Mouse (Mus musculus) intestine, embryonic 15.5 days (tissue): Measurements from ENCODE around the gene Plekhb2. TPM values are rescaled to one million over a fixed set of nuclear protein-coding genes. Genes with fewer than 3 reads are reported as not detected.
A peak's percentile ranks its signal among the peaks of the same experiment; 100 is the strongest.

Experiments used
- ATAC-seq: fragments of 200-750 bp; cut with Nextera tagmentation; 2 replicates; pipeline ENCODE4 v1.8.0; 2017; ENCODE audit warnings: moderate TSS enrichment, moderate library complexity
- H3K27ac ChIP-seq: fragments of 300-500 bp; sonication (generic); 2 replicates; pipeline ENCODE4 v1.5.1; 2015; ENCODE audit warnings: mild to moderate bottlenecking, inconsistent platforms
- H3K27me3 ChIP-seq: fragments of 300-500 bp; sonication (generic); replicated peaks from 2 replicates; pipeline ENCODE4 v1.6.1; 2015; ENCODE audit warnings: inconsistent platforms
- H3K36me3 ChIP-seq: fragments of 300-500 bp; sonication (generic); 2 replicates; pipeline ENCODE4 v1.6.1; 2015; ENCODE audit warnings: inconsistent platforms
- H3K4me1 ChIP-seq: fragments of 300-500 bp; sonication (generic); replicated peaks from 2 replicates; pipeline ENCODE4 v1.6.1; 2015; ENCODE audit warnings: inconsistent platforms
- H3K4me2 ChIP-seq: fragments of 300-500 bp; sonication (generic); replicated peaks from 2 replicates; pipeline ENCODE4 v1.6.1; 2015; ENCODE audit warnings: mild to moderate bottlenecking, inconsistent platforms
- H3K4me3 ChIP-seq: fragments of 300-500 bp; sonication (generic); replicated peaks from 2 replicates; pipeline ENCODE4 v1.5.1; 2015; ENCODE audit warnings: inconsistent platforms
- H3K9ac ChIP-seq: fragments of 300-500 bp; sonication (generic); 2 replicates; pipeline ENCODE4 v1.6.1; 2015; ENCODE audit warnings: inconsistent platforms
- H3K9me3 ChIP-seq: fragments of 300-500 bp; sonication (generic); 2 replicates; pipeline ENCODE4 v1.6.1; 2016; ENCODE audit warnings: inconsistent platforms
- WGBS: fragments of 180-500 bp; shearing (Covaris S2); methylation state at CpG from one replicate; pipeline ENCODE4 v1.1.7; 2015; 5-methylcytosine and 5-hydroxymethylcytosine counted together
- polyA plus RNA-seq: library from polyadenylated mRNA; unstranded; fragments of >200 nt; fragmentation: Nextera tagmentation; extraction: Ambion mirVana; gene quantifications from 2 replicates; pipeline ENCODE4 v1.2.1, GENCODE M21; 2015

Plekhb2 gene
- polyA plus RNA-seq, 1 experiment from 2014 or later, result 78.3 TPM

DNA sequence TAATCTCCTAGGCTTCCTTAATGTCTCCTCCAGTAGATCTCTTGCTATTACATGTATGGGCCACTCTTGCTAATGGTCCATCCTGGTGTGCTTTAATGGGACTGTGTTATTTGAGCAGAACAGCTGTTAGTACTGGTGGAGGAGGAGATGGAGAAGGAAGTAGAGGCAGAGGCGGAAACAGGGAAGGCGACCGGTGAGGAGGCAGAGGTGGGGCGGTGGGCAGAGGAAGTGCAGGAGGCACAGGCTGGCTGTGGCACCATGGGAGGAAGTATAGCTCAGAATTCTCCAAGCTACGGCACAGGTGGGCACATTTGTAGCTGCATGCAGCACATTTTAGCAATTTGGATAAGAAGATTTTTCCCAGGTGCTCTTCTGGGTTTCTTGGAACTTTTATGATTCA lies 23.8 kb downstream of the Plekhb2 start:
- no peak overlapping the region for H3K4me2 ChIP-seq
- H3K27me3 ChIP-seq, result no peaks in the 10 kb centered on the region
- ATAC-seq, result no peak
- peaks cover 8% of the 10 kb centered on the region for H3K36me3 ChIP-seq
- H3K27ac ChIP-seq, result no peak overlapping the region
- H3K4me3 ChIP-seq, result no peak overlapping the region
- H3K4me1 ChIP-seq, result no peaks in the 10 kb centered on the region
- no peak overlapping the region for H3K9ac ChIP-seq
- 75% methylated on average over 5 of the region's 5 CpGs for WGBS
- no peaks in the 10 kb centered on the region for H3K9me3 ChIP-seq

DNA sequence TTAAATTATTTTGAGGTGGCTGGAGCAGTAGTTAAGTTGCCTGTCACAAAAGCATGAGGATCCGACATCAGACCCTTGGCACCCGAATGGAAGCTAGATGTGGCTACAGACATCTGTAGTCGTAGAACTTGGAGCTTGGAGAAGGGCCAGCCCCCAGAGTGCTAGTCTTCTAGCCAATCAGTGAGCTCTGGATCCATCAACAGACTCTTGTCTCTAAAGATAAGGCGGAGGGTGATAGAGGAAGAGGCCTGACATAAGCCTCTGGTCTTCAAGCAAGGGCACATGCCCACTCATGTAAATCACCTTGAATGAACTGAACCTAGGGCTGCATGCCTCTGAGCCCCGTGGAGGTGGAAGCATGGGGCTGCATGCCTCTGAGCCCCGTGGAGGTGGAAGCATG lies 29.8 kb downstream of the Plekhb2 start:
- WGBS, result 70% methylated on average over 6 of the region's 6 CpGs
- H3K4me1 ChIP-seq, result no peaks in the 10 kb centered on the region
- no peaks in the 10 kb centered on the region for H3K9me3 ChIP-seq
- H3K4me3 ChIP-seq, result no peak overlapping the region
- no peak overlapping the region for H3K27ac ChIP-seq
- H3K9ac ChIP-seq, result no peak overlapping the region
- H3K4me2 ChIP-seq, result no peak overlapping the region
- ATAC-seq, result no peak
- no peaks in the 10 kb centered on the region for H3K27me3 ChIP-seq
- H3K36me3 ChIP-seq, result 0 out of 2 replicates have a peak, but pooled peaks cover 3% of the 10 kb centered on the region

DNA sequence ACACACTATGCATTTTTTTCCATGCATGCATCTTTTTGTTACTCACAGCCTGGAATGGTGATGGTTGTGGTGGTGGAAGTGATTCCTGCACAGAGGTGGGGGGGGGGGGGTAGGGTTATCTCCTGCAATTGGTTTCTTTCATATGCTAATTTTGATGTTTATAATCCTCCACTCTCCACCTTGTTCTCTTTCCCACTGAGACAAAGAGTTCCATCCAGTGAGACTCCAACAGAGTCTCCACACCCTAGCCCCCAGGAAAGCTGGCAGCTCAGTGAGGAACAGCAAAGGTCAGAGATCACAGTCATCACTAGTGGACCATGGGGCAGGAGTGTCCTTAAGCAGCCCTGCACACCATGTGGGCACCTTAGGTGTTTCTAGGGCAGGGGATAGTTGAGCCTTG lies 34.0 kb downstream of the Plekhb2 start:
- Histone ChIP-seq H3K27ac (no peak overlapping the region), H3K27me3 (no peaks in the 10 kb centered on the region), H3K4me1 (no peaks in the 10 kb centered on the region), H3K9me3 (no peaks in the 10 kb centered on the region), H3K4me2 (no peak overlapping the region), H3K36me3 (no peaks in the 10 kb centered on the region), H3K4me3 (no peak overlapping the region), H3K9ac (no peak overlapping the region)
- no peak for ATAC-seq

GRCm38 (mm10) chr1:34891559-34892289 lies 41.9 kb downstream of the Plekhb2 start:
- H3K9me3 ChIP-seq, result no peaks in the 10 kb centered on the region
- no peak overlapping the region for H3K9ac ChIP-seq
- no peak overlapping the region for H3K4me3 ChIP-seq
- WGBS, result 56% methylated on average over 14 of the region's 14 CpGs
- peak; percentile 61; the same call in 1 of the 2 replicates for ATAC-seq
- no peaks in the 10 kb centered on the region for H3K4me1 ChIP-seq
- H3K4me2 ChIP-seq, result no peak overlapping the region
- no peaks in the 10 kb centered on the region for H3K36me3 ChIP-seq
- no peaks in the 10 kb centered on the region for H3K27me3 ChIP-seq
- H3K27ac ChIP-seq, result no peak overlapping the region

GRCm38 (mm10) chr1:34892466-34892865 lies 42.7 kb downstream of the Plekhb2 start:
- Histone ChIP-seq H3K36me3 (no peaks in the 10 kb centered on the region), H3K27me3 (no peaks in the 10 kb centered on the region), H3K9me3 (no peaks in the 10 kb centered on the region), H3K4me2 (no peak overlapping the region), H3K9ac (no peak overlapping the region), H3K27ac (no peak overlapping the region), H3K4me3 (no peak overlapping the region), H3K4me1 (no peaks in the 10 kb centered on the region)
- no peak for ATAC-seq
- 44% methylated on average over 3 of the region's 3 CpGs for WGBS

DNA sequence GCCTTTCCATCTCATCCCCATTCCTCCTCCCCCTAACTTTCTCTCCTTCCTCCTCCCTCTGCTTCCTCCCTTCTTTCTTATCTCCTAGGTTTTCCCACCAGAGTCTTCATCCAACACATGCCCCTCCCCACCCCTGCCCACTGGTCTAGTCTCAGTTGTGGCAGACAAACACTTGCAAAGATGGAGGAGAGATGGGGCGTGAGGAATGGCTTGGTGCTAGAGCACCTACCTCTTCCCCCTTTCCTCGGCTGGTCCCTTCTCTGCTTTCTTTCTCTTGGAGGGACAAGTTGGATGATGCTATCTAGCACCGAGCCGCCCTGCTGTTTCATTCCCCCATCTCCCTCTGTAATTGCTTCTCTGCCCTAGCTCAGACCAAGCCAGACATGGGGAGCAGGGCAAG lies 43.6 kb downstream of the Plekhb2 start:
- H3K4me3 ChIP-seq, result no peak overlapping the region
- H3K27ac ChIP-seq, result no peak overlapping the region
- H3K9ac ChIP-seq, result no peak overlapping the region
- WGBS, result 81% methylated on average over 4 of the region's 4 CpGs
- H3K9me3 ChIP-seq, result no peaks in the 10 kb centered on the region
- no peaks in the 10 kb centered on the region for H3K27me3 ChIP-seq
- H3K4me2 ChIP-seq, result no peak overlapping the region
- ATAC-seq, result no peak
- H3K36me3 ChIP-seq, result no peaks in the 10 kb centered on the region
- no peaks in the 10 kb centered on the region for H3K4me1 ChIP-seq

DNA sequence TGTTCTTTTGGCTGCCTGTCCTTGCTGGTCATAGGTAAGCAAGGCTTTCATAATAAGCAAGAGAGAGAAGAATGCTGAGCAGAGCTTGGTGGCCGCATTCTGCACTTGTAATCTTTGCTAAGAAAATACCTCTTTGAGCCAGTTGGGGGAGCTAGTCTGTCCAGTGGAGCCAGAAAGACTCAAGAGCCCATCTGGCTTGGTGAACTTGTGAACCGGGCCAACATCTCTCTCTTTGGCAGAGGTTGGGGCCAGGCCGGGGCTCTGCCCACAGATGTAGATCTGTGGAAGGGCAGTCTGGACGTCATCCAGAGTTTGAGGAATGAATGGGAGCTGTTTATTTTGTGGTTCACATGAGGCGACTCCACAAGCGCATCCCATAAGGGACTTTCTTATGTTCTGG lies 44.1 kb downstream of the Plekhb2 start:
- H3K9me3 ChIP-seq, result no peaks in the 10 kb centered on the region
- H3K27ac ChIP-seq, result no peak overlapping the region
- no peaks in the 10 kb centered on the region for H3K4me1 ChIP-seq
- no peak overlapping the region for H3K4me3 ChIP-seq
- no peaks in the 10 kb centered on the region for H3K27me3 ChIP-seq
- H3K9ac ChIP-seq, result no peak overlapping the region
- no peaks in the 10 kb centered on the region for H3K36me3 ChIP-seq
- 62% methylated on average over 6 of the region's 6 CpGs for WGBS
- no peak overlapping the region for H3K4me2 ChIP-seq
- ATAC-seq, result no peak

DNA sequence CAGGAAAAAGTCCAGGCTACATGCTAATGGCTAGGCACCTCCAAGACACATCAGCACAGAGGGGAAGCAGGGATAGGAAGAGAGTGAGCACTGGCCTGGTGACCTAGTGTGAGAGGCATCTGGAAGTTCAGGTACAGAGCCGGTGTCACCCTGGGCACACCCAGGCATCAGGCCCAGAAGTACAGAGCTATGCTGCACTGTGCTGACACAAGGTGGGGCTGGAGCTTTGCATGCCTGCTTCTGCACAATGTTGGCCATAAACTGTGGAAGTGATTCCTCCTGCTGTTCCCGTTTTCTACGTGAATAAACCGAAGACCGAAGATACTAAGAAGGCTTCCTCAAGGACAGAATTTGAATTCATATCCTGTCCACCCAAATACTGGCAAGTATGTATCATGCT lies 46.3 kb downstream of the Plekhb2 start:
- Histone ChIP-seq H3K4me3 (no peak overlapping the region), H3K36me3 (no peaks in the 10 kb centered on the region), H3K4me2 (no peak overlapping the region), H3K4me1 (no peaks in the 10 kb centered on the region), H3K27me3 (no peaks in the 10 kb centered on the region), H3K9ac (no peak overlapping the region), H3K9me3 (no peaks in the 10 kb centered on the region), H3K27ac (no peak overlapping the region)
- WGBS, result 84% methylated on average over 5 of the region's 5 CpGs
- no peak for ATAC-seq

- Histone ChIP-seq H3K4me2 (no peak overlapping the region), H3K4me1 (no peaks in the 10 kb centered on the region), H3K9me3 (no peaks in the 10 kb centered on the region), H3K9ac (no peak overlapping the region), H3K4me3 (no peak overlapping the region), H3K27me3 (no peaks in the 10 kb centered on the region), H3K36me3 (no peaks in the 10 kb centered on the region), H3K27ac (no peak overlapping the region)
- no peak for ATAC-seq
- 61% methylated on average over 4 of the region's 4 CpGs for WGBS
These were observed 47.1 kb downstream of the Plekhb2 start for GRCm38 (mm10) chr1:34896898-34897297.

GRCm38 (mm10) chr1:34928656-34929055 lies 78.9 kb downstream of the Plekhb2 start:
- no peak overlapping the region for H3K4me3 ChIP-seq
- no peaks in the 10 kb centered on the region for H3K4me1 ChIP-seq
- H3K27me3 ChIP-seq, result no peaks in the 10 kb centered on the region
- WGBS, result 90% methylated on average over 15 of the region's 15 CpGs
- no peaks in the 10 kb centered on the region for H3K36me3 ChIP-seq
- H3K27ac ChIP-seq, result no peak overlapping the region
- no peak overlapping the region for H3K9ac ChIP-seq
- H3K9me3 ChIP-seq, result peaks cover 7% of the 10 kb centered on the region; the same call in 1 of the 2 replicates
- ATAC-seq, result no peak
- no peak overlapping the region for H3K4me2 ChIP-seq

Other genes with a start within 250 kb of the Plekhb2 start
- gene Fam168b, start 6.9 kb upstream of the Plekhb2 start, polyA plus RNA-seq, result 57.0 and 60.6 TPM in 2 replicates